Mouse (Mus musculus) cortical plate, adult 2 months (tissue): ENCODE measurements around the gene Sall2.
"Not testable (repeated sequence)": the region's sequence is repeated elsewhere in the genome, so short reads cannot be mapped to it uniquely, and the experiment has no call there.

ENCODE experiments used
- CTCF ChIP-seq: fragments of 200-500 bp; IDR thresholded peaks from 2 replicates; pipeline ENCODE4 v1.5.1; 2011; ENCODE audit warnings: mild to moderate bottlenecking, control low read depth, low read length; ENCODE audit not compliant: insufficient read depth; ENCODE audit errors: extremely low read depth
- POLR2A ChIP-seq: fragments of 200-500 bp; IDR thresholded peaks from 2 replicates; pipeline ENCODE4 v1.6.1; 2011; ENCODE audit warnings: mild to moderate bottlenecking, low read length, control low read depth; ENCODE audit not compliant: insufficient read depth; ENCODE audit errors: extremely low read depth

DNA sequence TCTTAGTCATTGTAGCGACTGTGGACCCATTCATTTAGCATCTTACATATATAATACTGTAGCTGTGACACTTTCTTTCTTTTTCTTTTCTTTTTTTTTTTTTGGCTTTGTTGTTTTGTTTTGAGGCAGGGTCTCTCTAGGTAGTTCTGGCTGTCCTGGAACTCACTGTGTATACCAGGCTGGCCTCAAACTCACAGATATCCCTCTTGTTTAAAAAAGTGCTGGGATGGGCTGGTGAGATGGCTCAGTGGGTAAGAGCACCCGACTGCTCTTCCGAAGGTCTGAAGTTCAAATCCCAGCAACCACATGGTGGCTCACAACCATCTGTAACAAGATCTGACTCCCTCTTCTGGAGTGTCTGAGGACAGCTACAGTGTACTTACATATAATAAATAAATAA is 25.0 kb downstream of the Sall2 start:
- not testable (repeated sequence) for TF ChIP-seq CTCF, POLR2A
